9 mouse cellular contexts compared by ENCODE assay signal in the genomic region with DNA sequence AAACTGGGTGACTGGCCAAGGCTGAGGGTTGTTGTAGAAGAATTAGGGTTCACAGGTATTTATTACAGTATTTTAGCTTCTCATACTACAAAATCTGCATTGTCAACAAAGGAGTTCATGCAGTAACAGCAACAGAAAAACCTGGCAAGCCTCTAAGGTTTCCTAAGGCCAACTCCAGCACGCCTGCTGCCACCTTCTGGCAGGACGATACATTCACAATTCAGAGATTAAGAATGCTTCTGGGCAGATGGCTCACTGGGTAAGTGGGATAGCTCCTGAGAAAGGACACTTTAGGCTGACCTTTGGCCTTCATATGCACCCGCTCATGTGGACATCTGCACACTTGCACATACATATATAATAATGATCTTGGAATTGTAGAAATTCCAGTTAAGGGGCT. TPM values are rescaled to one million over a fixed set of nuclear protein-coding genes. Genes with fewer than 3 reads are reported as not detected.
DNase-seq lines count a peak whose midpoint lies in the region; ATAC-seq lines count a peak whose summit lies in the region.
"Had no signal": no experiment of that assay in that cellular context is flagged by ENCODE, and none has a peak within 500 bp of the region (broad histone marks: within the 10 kb centered on the region; RNA-seq: fewer than 3 reads in every experiment).

No protein-coding gene starts in this region.

- H3K27me3 ChIP-seq in hindbrain, embryonic 11.5 days (ENCODE audit: control insufficient read depth, insufficient read depth, low read length), result no peaks in the 10 kb centered on the region
- H3K27me3 ChIP-seq in hindbrain, embryonic 13.5 days, result no peaks in the 10 kb centered on the region
- H3K27me3 ChIP-seq: lung, embryonic 15.5 days had no signal

- no peak overlapping the region for H3K4me2 ChIP-seq in hindbrain, embryonic 11.5 days (replicated peaks; ENCODE audit: low read depth, low read length)
- H3K4me2 ChIP-seq in hindbrain, embryonic 13.5 days, result no peak overlapping the region
- H3K4me2 ChIP-seq: lung, embryonic 15.5 days had no signal

- H3K9ac ChIP-seq in hindbrain, embryonic 11.5 days (ENCODE audit: low read depth, low read length), result no peak overlapping the region
- H3K9ac ChIP-seq in hindbrain, embryonic 13.5 days, result no peak overlapping the region
- H3K9ac ChIP-seq: lung, embryonic 15.5 days had no signal

- WGBS in hindbrain, embryonic 11.5 days, result 47% methylated on average over 3 of the region's 3 CpGs
- WGBS in hindbrain, embryonic 13.5 days, result 58% methylated on average over 3 of the region's 3 CpGs

- no peak for ATAC-seq in hindbrain, embryonic 11.5 days (ENCODE audit: low FRiP score)
- ATAC-seq in hindbrain, embryonic 13.5 days (ENCODE audit: low FRiP score), result no peak

- H3K9me3 ChIP-seq in hindbrain, embryonic 11.5 days (ENCODE audit: control insufficient read depth, low read length), result no peaks in the 10 kb centered on the region
- no peaks in the 10 kb centered on the region for H3K9me3 ChIP-seq in hindbrain, embryonic 13.5 days
- H3K9me3 ChIP-seq: lung, embryonic 15.5 days had no signal

- DNase-seq in hindbrain, embryonic 11.5 days (ENCODE audit: low spot score), result peak; percentile 64
- DNase-seq in ES-CJ7 (ENCODE audit: low read depth, low spot score), result peak; percentile 63
- peak; percentile 28 for DNase-seq in cerebellum, adult 11 months
- peak; percentile 44 for DNase-seq in gastrocnemius, postnatal 10 days
- DNase-seq in layer of hippocampus, adult 9-10 months (ENCODE audit: low spot score), result peak; percentile 10
- peak; percentile 44 to 68 for DNase-seq in lung, postnatal 4 days
- DNase-seq in testis, postnatal 10 days (ENCODE audit: low spot score), result peak; percentile 73

- H3K4me1 ChIP-seq in hindbrain, embryonic 11.5 days (replicated peaks; ENCODE audit: control insufficient read depth, insufficient read depth, low read length), result no peaks in the 10 kb centered on the region
- no peaks in the 10 kb centered on the region for H3K4me1 ChIP-seq in hindbrain, embryonic 13.5 days (replicated peaks)
- H3K4me1 ChIP-seq: lung, embryonic 15.5 days had no signal

- H3K4me3 ChIP-seq in hindbrain, embryonic 11.5 days (ENCODE audit: low read depth, low read length), result no peak overlapping the region
- H3K4me3 ChIP-seq in hindbrain, embryonic 13.5 days, result no peak overlapping the region
- H3K4me3 ChIP-seq: lung, embryonic 15.5 days had no signal

- H3K36me3 ChIP-seq in hindbrain, embryonic 11.5 days (ENCODE audit: control insufficient read depth, insufficient read depth, low read length), result peaks cover 3% of the 10 kb centered on the region
- peaks cover 56% of the 10 kb centered on the region for H3K36me3 ChIP-seq in hindbrain, embryonic 13.5 days

- no peak overlapping the region for H3K27ac ChIP-seq in hindbrain, embryonic 11.5 days (ENCODE audit: low read depth, low read length)
- no peak overlapping the region for H3K27ac ChIP-seq in hindbrain, embryonic 13.5 days
- H3K27ac ChIP-seq: lung, embryonic 15.5 days had no signal

RNA-seq across cellular contexts. Expression of gene Timm23, which starts 9.3 kb away (rescaled TPM):
- 257 and 276 TPM in 2 replicates for polyA plus RNA-seq in hindbrain, embryonic 11.5 days (2014; fragmentation: Nextera tagmentation; extraction: Ambion mirVana)
- 218 and 235 TPM in 2 replicates for polyA plus RNA-seq in hindbrain, embryonic 13.5 days (2015; fragmentation: Nextera tagmentation; extraction: Ambion mirVana)
- total RNA-seq in gastrocnemius, postnatal 10 days (2021), result 100 to 1,000 TPM; 144 to 169 TPM

RNA-seq across cellular contexts. Expression of gene Parg, which starts 9.3 kb away (rescaled TPM):
- 62.0 and 69.8 TPM in 2 replicates for polyA plus RNA-seq in hindbrain, embryonic 11.5 days (2014; fragmentation: Nextera tagmentation; extraction: Ambion mirVana)
- polyA plus RNA-seq in hindbrain, embryonic 13.5 days (2015; fragmentation: Nextera tagmentation; extraction: Ambion mirVana), result 36.7 and 38.6 TPM in 2 replicates
- 10 to 100 TPM; 20.4 to 23.6 TPM for total RNA-seq in gastrocnemius, postnatal 10 days (2021)

RNA-seq across cellular contexts. Expression of gene Ncoa4, which starts 32.8 kb away (rescaled TPM):
- 101 and 103 TPM in 2 replicates for polyA plus RNA-seq in hindbrain, embryonic 11.5 days (2014; fragmentation: Nextera tagmentation; extraction: Ambion mirVana)
- 93.0 and 93.5 TPM in 2 replicates for polyA plus RNA-seq in hindbrain, embryonic 13.5 days (2015; fragmentation: Nextera tagmentation; extraction: Ambion mirVana)
- 10 to 100 TPM; 44.8 to 56.8 TPM for total RNA-seq in gastrocnemius, postnatal 10 days (2021)

RNA-seq across cellular contexts. Expression of gene Msmb, which starts 50.6 kb away (rescaled TPM):
- polyA plus RNA-seq in hindbrain, embryonic 11.5 days (2014; fragmentation: Nextera tagmentation; extraction: Ambion mirVana), result not detected in 2 replicates
- polyA plus RNA-seq in hindbrain, embryonic 13.5 days (2015; fragmentation: Nextera tagmentation; extraction: Ambion mirVana), result not detected in 2 replicates
- total RNA-seq in gastrocnemius, postnatal 10 days (2021), result not detected
- polyA plus RNA-seq: lung, embryonic 15.5 days had no signal

Comparison
In these comparisons a context has a peak if more than half of its experiments do, and no peak if none do; other contexts are left out.
1. DNase-seq: peak in every context shown above with its lines; median percentile 73 in testis, postnatal 10 days; 64 in hindbrain, embryonic 11.5 days; 63 in ES-CJ7; 56 in lung, postnatal 4 days; 44 in gastrocnemius, postnatal 10 days; 28 in cerebellum, adult 11 months; 10 in layer of hippocampus, adult 9-10 months.